Mouse (Mus musculus): ENCODE measurements around the gene Wdr90. TPM values are rescaled to one million over a fixed set of nuclear protein-coding genes. Genes with fewer than 3 reads are reported as not detected.

The Wdr90 gene
- polyA plus RNA-seq, 1 experiment from 2014 or later = 8.2 TPM

- no peaks in the 10 kb centered on the region for H3K27me3 ChIP-seq (ENCODE audit: control insufficient read depth, insufficient read depth, low read length)
- ATAC-seq (ENCODE audit: insufficient number of reproducible peaks, insufficient read depth, low FRiP score, low read depth) = no peak
- H3K36me3 ChIP-seq (ENCODE audit: control insufficient read depth, insufficient read depth, low read length) = peaks cover 48% of the 10 kb centered on the region
- peak overlapping the region; percentile 54 to 72 for H3K4me3 ChIP-seq (ENCODE audit: control insufficient read depth in 1 of 2, insufficient read depth in 1 of 2, low read depth in 1 of 2, low read length in 2 of 2)
- H3K4me2 ChIP-seq (ENCODE audit: low read length) = peak overlapping the region; percentile 70
- peaks cover 26 to 41% of the 10 kb centered on the region in 2 experiments for H3K4me1 ChIP-seq (ENCODE audit: control insufficient read depth in 2 of 2, insufficient read depth in 2 of 2, low read length in 2 of 2)
- WGBS = 85% methylated on average over 8 of the region's 8 CpGs
- no peaks in the 10 kb centered on the region for H3K9me3 ChIP-seq (ENCODE audit: control insufficient read depth, low read length)
- H3K9ac ChIP-seq (ENCODE audit: low read length) = peak overlapping the region; percentile 77
- peak overlapping the region; percentile 75 to 85; a peak in 3 of 4 replicates for H3K27ac ChIP-seq (replicated peaks in 1 of 2; ENCODE audit: control insufficient read depth in 1 of 2, insufficient read depth in 1 of 2, low read depth in 2 of 2, low read length in 2 of 2)
Measured at GRCm38 (mm10) chr17:25828223-25828594, 33.1 kb downstream of the Wdr90 start.

GRCm38 (mm10) chr17:25827546-25828222, 33.6 kb downstream of the Wdr90 start:
- peaks cover 26 to 41% of the 10 kb centered on the region in 2 experiments for H3K4me1 ChIP-seq (ENCODE audit: control insufficient read depth in 2 of 2, insufficient read depth in 2 of 2, low read length in 2 of 2)
- H3K27ac ChIP-seq (replicated peaks in 1 of 2; ENCODE audit: control insufficient read depth in 1 of 2, insufficient read depth in 1 of 2, low read depth in 2 of 2, low read length in 2 of 2) = no peak overlapping the region
- H3K36me3 ChIP-seq (ENCODE audit: control insufficient read depth, insufficient read depth, low read length) = peaks cover 48% of the 10 kb centered on the region
- H3K9me3 ChIP-seq (ENCODE audit: control insufficient read depth, low read length) = no peaks in the 10 kb centered on the region
- peaks cover under 1% of the 10 kb centered on the region; the same call in 1 of the 2 replicates for H3K27me3 ChIP-seq (ENCODE audit: control insufficient read depth, insufficient read depth, low read length)
- H3K4me2 ChIP-seq (ENCODE audit: low read length) = no peak overlapping the region
- ATAC-seq (ENCODE audit: insufficient number of reproducible peaks, insufficient read depth, low FRiP score, low read depth) = no peak
- H3K4me3 ChIP-seq (ENCODE audit: control insufficient read depth in 1 of 2, insufficient read depth in 1 of 2, low read depth in 1 of 2, low read length in 2 of 2) = no peak overlapping the region
- 91% methylated on average over 22 of the region's 22 CpGs for WGBS
- H3K9ac ChIP-seq (ENCODE audit: low read length) = no peak overlapping the region

- WGBS = 89% methylated on average over 13 of the region's 13 CpGs
- Histone ChIP-seq H3K9ac (ENCODE audit: low read length) (no peak overlapping the region), H3K36me3 (ENCODE audit: control insufficient read depth, insufficient read depth, low read length) (peaks cover 48% of the 10 kb centered on the region), H3K9me3 (ENCODE audit: control insufficient read depth, low read length) (no peaks in the 10 kb centered on the region), H3K27ac (replicated peaks in 1 of 2; ENCODE audit: control insufficient read depth in 1 of 2, insufficient read depth in 1 of 2, low read depth in 2 of 2, low read length in 2 of 2) (no peak overlapping the region), H3K4me3 (ENCODE audit: control insufficient read depth in 1 of 2, insufficient read depth in 1 of 2, low read depth in 1 of 2, low read length in 2 of 2) (no peak overlapping the region), H3K27me3 (ENCODE audit: control insufficient read depth, insufficient read depth, low read length) (peaks cover 7% of the 10 kb centered on the region), H3K4me1 (ENCODE audit: control insufficient read depth in 2 of 2, insufficient read depth in 2 of 2, low read length in 2 of 2) (peaks cover 26 to 40% of the 10 kb centered on the region in 2 experiments), H3K4me2 (ENCODE audit: low read length) (no peak overlapping the region)
- no peak for ATAC-seq (ENCODE audit: insufficient number of reproducible peaks, insufficient read depth, low FRiP score, low read depth)
Measured at GRCm38 (mm10) chr17:25827011-25827410, 34.3 kb downstream of the Wdr90 start.

GRCm38 (mm10) chr17:25825984-25826570, 35.2 kb downstream of the Wdr90 start:
- H3K9ac ChIP-seq (ENCODE audit: low read length) = no peak overlapping the region
- ATAC-seq (ENCODE audit: insufficient number of reproducible peaks, insufficient read depth, low FRiP score, low read depth) = no peak
- no peak overlapping the region for H3K4me2 ChIP-seq (ENCODE audit: low read length)
- H3K9me3 ChIP-seq (ENCODE audit: control insufficient read depth, low read length) = no peaks in the 10 kb centered on the region
- H3K27me3 ChIP-seq (ENCODE audit: control insufficient read depth, insufficient read depth, low read length) = peaks cover 15% of the 10 kb centered on the region
- H3K4me3 ChIP-seq (ENCODE audit: control insufficient read depth in 1 of 2, insufficient read depth in 1 of 2, low read depth in 1 of 2, low read length in 2 of 2) = no peak overlapping the region
- H3K27ac ChIP-seq (replicated peaks in 1 of 2; ENCODE audit: control insufficient read depth in 1 of 2, insufficient read depth in 1 of 2, low read depth in 2 of 2, low read length in 2 of 2) = no peak overlapping the region
- WGBS = 92% methylated on average over 27 of the region's 27 CpGs
- peaks cover 40% of the 10 kb centered on the region for H3K36me3 ChIP-seq (ENCODE audit: control insufficient read depth, insufficient read depth, low read length)
- peaks cover 19 to 30% of the 10 kb centered on the region in 2 experiments for H3K4me1 ChIP-seq (ENCODE audit: control insufficient read depth in 2 of 2, insufficient read depth in 2 of 2, low read length in 2 of 2)

- ATAC-seq (ENCODE audit: insufficient number of reproducible peaks, insufficient read depth, low FRiP score, low read depth) = no peak
Measured at GRCm38 (mm10) chr17:25825311-25825710, 36.0 kb downstream of the Wdr90 start.

GRCm38 (mm10) chr17:25824362-25825142, 36.7 kb downstream of the Wdr90 start:
- Histone ChIP-seq H3K9ac (ENCODE audit: low read length) (peak overlapping the region; percentile 83), H3K9me3 (ENCODE audit: control insufficient read depth, low read length) (no peaks in the 10 kb centered on the region), H3K27ac (replicated peaks in 1 of 2; ENCODE audit: control insufficient read depth in 1 of 2, insufficient read depth in 1 of 2, low read depth in 2 of 2, low read length in 2 of 2) (no peak overlapping the region), H3K4me2 (ENCODE audit: low read length) (peak overlapping the region; percentile 87), H3K4me3 (ENCODE audit: control insufficient read depth in 1 of 2, insufficient read depth in 1 of 2, low read depth in 1 of 2, low read length in 2 of 2) (peak overlapping the region; percentile 60 to 61), H3K4me1 (ENCODE audit: control insufficient read depth in 2 of 2, insufficient read depth in 2 of 2, low read length in 2 of 2) (peaks cover 17 to 22% of the 10 kb centered on the region in 2 experiments), H3K27me3 (ENCODE audit: control insufficient read depth, insufficient read depth, low read length) (peaks cover 31% of the 10 kb centered on the region), H3K36me3 (ENCODE audit: control insufficient read depth, insufficient read depth, low read length) (peaks cover 26% of the 10 kb centered on the region)
- 70% methylated on average over 17 of the region's 17 CpGs for WGBS
- no peak for ATAC-seq (ENCODE audit: insufficient number of reproducible peaks, insufficient read depth, low FRiP score, low read depth)

More at GRCm38 (mm10) chr17:25825311-25825710, 36.0 kb downstream of the Wdr90 start:
- WGBS = 84% methylated on average over 6 of the region's 6 CpGs
- Histone ChIP-seq H3K9ac (ENCODE audit: low read length) (no peak overlapping the region), H3K27me3 (ENCODE audit: control insufficient read depth, insufficient read depth, low read length) (peaks cover 23% of the 10 kb centered on the region), H3K9me3 (ENCODE audit: control insufficient read depth, low read length) (no peaks in the 10 kb centered on the region), H3K27ac (replicated peaks in 1 of 2; ENCODE audit: control insufficient read depth in 1 of 2, insufficient read depth in 1 of 2, low read depth in 2 of 2, low read length in 2 of 2) (no peak overlapping the region), H3K36me3 (ENCODE audit: control insufficient read depth, insufficient read depth, low read length) (peaks cover 33% of the 10 kb centered on the region), H3K4me3 (ENCODE audit: control insufficient read depth in 1 of 2, insufficient read depth in 1 of 2, low read depth in 1 of 2, low read length in 2 of 2) (no peak overlapping the region), H3K4me2 (ENCODE audit: low read length) (no peak overlapping the region), H3K4me1 (ENCODE audit: control insufficient read depth in 2 of 2, insufficient read depth in 2 of 2, low read length in 2 of 2) (peaks cover 19 to 26% of the 10 kb centered on the region in 2 experiments)

GRCm38 (mm10) chr17:25823452-25823851, 37.8 kb downstream of the Wdr90 start, which contains the start of gene Wdr24:
Gene Wdr24, plus strand, starts transcription at chr17:25823627.
- Histone ChIP-seq H3K4me3 (ENCODE audit: control insufficient read depth in 1 of 2, insufficient read depth in 1 of 2, low read depth in 1 of 2, low read length in 2 of 2) (peak within 1 kb of the TSS; percentile 60 to 61), H3K9ac (ENCODE audit: low read length) (peak within 1 kb of the TSS; percentile 83), H3K27ac (replicated peaks in 1 of 2; ENCODE audit: control insufficient read depth in 1 of 2, insufficient read depth in 1 of 2, low read depth in 2 of 2, low read length in 2 of 2) (peak within 1 kb of the TSS in 1 of 2 experiments; percentile 53; a peak in 2 of 4 replicates), H3K4me2 (ENCODE audit: low read length) (peak within 1 kb of the TSS; percentile 87), H3K36me3 (ENCODE audit: control insufficient read depth, insufficient read depth, low read length) (peaks cover 26% of the 10 kb centered on the region), H3K4me1 (ENCODE audit: control insufficient read depth in 2 of 2, insufficient read depth in 2 of 2, low read length in 2 of 2) (peaks cover 13 to 16% of the 10 kb centered on the region in 2 experiments), H3K27me3 (ENCODE audit: control insufficient read depth, insufficient read depth, low read length) (peaks cover 42% of the 10 kb centered on the region), H3K9me3 (ENCODE audit: control insufficient read depth, low read length) (no peaks in the 10 kb centered on the region)
- under 1% methylated on average over 18 of the region's 18 CpGs for WGBS
- ATAC-seq (ENCODE audit: insufficient number of reproducible peaks, insufficient read depth, low FRiP score, low read depth) = no peak

Measured in heart, embryonic 14.5 days (tissue).